Mouse (Mus musculus): ENCODE measurements around the gene 9930021J03Rik. TPM values are rescaled to one million over a fixed set of nuclear protein-coding genes. Genes with fewer than 3 reads are reported as not detected.

The 9930021J03Rik gene
- polyA plus RNA-seq, 1 experiment = 32.6 TPM

DNA sequence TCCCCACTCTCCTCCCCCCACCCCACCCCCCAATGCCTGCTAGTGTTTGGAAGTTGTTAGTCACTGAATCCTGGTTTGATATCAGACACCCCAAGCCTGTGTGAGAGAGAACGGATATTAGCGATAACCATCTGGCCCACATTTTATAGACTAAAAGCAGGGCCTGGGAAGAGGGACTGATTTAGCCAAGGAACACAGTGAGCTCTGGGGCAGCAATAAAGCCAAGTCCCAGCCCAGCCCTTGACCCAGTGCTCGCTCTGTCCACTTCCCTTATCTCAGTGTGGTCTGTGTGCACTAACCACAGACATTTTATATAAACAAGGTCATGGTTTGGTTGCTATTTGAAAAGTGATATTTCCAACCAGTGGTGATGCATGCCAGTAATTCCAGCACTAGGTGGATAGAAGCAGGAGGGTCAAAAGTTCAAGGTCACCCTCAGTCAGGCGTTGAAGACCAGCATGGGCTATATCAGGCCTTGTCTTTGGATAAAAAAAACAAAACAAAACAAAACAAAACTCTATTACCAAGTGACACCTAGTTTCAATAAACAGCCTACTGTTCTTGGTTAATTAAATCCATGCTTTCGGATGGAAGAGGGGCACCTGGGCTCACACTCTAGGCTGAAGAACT, 138.7 kb downstream of the 9930021J03Rik start:
- no peak for TF ChIP-seq POLR2A (IDR thresholded peaks at IDR 0.05; ENCODE audit: borderline replicate concordance, extremely low read depth, insufficient read depth, insufficient read length, poor library complexity, severe bottlenecking)
- TF ChIP-seq CTCF (IDR thresholded peaks at IDR 0.05; ENCODE audit: borderline replicate concordance, extremely low read depth, insufficient read depth, insufficient read length) = no peak
- no peak for DNase-seq (ENCODE audit: low read depth)

DNA sequence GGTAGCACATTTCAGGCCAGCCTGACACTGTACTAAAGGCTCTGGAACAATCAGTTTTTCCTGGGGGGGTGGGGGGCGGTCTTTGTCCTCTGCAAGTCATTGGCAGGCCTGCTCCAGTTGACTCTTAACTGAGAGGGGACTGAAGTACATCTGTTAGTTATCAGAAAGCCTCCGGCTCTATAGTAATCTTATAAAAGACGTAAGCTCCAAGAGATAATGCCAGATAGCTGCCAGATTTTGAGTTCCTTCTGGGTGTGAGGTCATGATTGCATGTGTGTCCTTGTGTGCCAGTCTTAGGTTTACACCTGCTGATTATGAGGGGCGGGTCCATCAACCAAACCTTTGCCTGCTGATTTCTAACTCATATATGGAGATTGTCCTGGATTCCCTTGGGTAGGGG, 139.6 kb downstream of the 9930021J03Rik start:
- DNase-seq (ENCODE audit: low read depth) = no peak
- TF ChIP-seq CTCF (IDR thresholded peaks at IDR 0.05; ENCODE audit: borderline replicate concordance, extremely low read depth, insufficient read depth, insufficient read length) (no peak), POLR2A (IDR thresholded peaks at IDR 0.05; ENCODE audit: borderline replicate concordance, extremely low read depth, insufficient read depth, insufficient read length, poor library complexity, severe bottlenecking) (no peak)

DNA sequence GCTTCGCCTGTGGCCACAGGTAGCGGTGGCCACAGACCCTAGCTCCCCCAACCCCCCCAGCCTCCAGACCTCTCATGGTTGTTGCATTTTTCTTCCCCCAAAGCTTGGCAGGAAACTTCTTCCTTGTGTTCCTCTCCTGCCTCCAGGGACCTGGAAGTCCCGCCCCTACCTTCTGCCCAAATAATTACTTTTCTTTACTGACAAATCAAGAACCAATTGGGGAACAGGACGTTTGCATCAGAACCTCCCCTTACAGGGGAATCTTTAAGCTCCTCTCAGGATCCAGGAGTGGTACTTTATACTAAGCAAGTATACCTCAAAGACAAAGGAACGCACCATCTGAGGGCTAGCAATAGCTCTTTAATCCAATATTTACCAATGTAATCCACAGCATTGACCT, 140.9 kb downstream of the 9930021J03Rik start:
- no peak for DNase-seq (ENCODE audit: low read depth)
- TF ChIP-seq POLR2A (IDR thresholded peaks at IDR 0.05; ENCODE audit: borderline replicate concordance, extremely low read depth, insufficient read depth, insufficient read length, poor library complexity, severe bottlenecking) (no peak), CTCF (IDR thresholded peaks at IDR 0.05; ENCODE audit: borderline replicate concordance, extremely low read depth, insufficient read depth, insufficient read length) (no peak)

Other genes starting within 250 kb of the 9930021J03Rik start
- 9.4 and 12.8 TPM in 2 replicates for gene Ermp1, start 157.6 kb downstream of the 9930021J03Rik start, polyA plus RNA-seq (2012; rRNA removed)
- gene Mlana, start 108.2 kb downstream of the 9930021J03Rik start, polyA plus RNA-seq (2012; rRNA removed) = 0.16 and 0.19 TPM in 2 replicates
- gene Ranbp6, start 7.0 kb upstream of the 9930021J03Rik start, polyA plus RNA-seq (2012; rRNA removed) = 14.2 and 21.6 TPM in 2 replicates
- 0.43 and 0.79 TPM in 2 replicates for gene Il33, start 119.1 kb upstream of the 9930021J03Rik start, polyA plus RNA-seq (2012; rRNA removed)
- not detected in 2 replicates for gene Trpd52l3, start 197.8 kb upstream of the 9930021J03Rik start, polyA plus RNA-seq (2012; rRNA removed)
- gene Uhrf2, start 224.5 kb upstream of the 9930021J03Rik start, polyA plus RNA-seq (2012; rRNA removed) = 128 and 165 TPM in 2 replicates